1 mouse cellular context compared by ENCODE assay signal in the genomic region with DNA sequence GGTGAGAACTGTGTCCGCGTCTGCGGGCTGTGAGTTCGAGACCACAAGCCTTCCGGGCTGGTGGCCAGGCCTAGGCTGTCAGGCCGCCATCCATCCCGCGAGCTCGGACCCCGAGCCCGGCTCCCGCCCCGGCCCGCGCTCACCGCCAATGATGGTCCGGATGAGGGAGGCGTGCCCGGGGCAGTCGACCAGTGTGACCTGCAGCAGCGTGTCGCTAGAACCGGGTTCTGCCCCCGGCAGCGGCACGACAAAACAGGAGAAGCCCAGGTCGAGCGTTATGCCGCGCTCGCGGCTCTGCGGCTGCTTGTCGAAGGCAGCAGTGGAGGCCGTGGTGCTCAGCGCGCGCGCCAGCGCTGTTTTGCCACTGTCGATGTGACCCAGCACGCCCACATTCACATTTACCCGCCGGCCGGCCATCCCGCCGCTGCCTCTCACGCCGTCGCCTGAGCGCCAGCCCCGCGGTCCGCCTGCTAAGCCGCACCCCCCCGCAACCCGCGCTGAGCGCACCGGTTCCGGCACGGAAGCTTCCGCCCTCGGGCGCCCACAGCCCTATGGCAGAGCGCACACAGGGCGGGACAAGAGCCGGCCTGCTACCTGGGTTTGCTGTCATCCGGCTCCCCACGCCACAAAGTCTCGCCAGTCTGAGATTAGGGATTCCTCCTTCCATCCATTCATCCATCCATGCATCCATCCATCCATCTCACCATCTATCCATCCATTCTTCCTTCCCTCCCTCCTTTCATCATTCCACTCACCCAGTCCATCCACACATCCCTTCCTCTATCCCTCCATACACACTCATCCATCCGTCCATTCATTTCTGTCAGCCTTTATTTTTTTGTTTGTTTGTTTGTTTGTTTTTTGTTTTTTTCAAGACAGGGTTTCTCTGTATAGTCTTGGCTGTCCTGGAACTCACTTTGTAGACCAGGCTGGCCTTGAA.
TF ChIP-seq lines count a peak whose summit lies in the region.

A gene (minus strand): TSS at position 477 of the 940 bp plus-strand sequence.

TF ChIP-seq in CH12.LX, 34 proteins besides CTCF, POLR2A, EP300 and RAD21 (continued from another document):
- TF ChIP-seq NRF1 (IDR thresholded peaks at IDR 0.05; ENCODE audit: low read depth, low read length) (0 out of 2 replicates have a peak, but pooled peaks have one; percentile 39), KAT2A (IDR thresholded peaks at IDR 0.05; ENCODE audit: insufficient replicate concordance, low read length) (peak; percentile 75; the same call in 1 of the 2 replicates), ZNF384 (IDR thresholded peaks at IDR 0.05; ENCODE audit: low read depth, low read length) (no peak), GABPA (IDR thresholded peaks at IDR 0.05; ENCODE audit: insufficient replicate concordance, low read depth, low read length) (no peak; the same call in 1 of the 2 replicates), TBP (conservative IDR thresholded peaks at IDR 0.05; ENCODE audit: low read depth, low read length) (peak; percentile 68; the same call in 1 of the 2 replicates), E2F4 (IDR thresholded peaks at IDR 0.05; ENCODE audit: insufficient replicate concordance, low read depth, low read length) (no peak), JUN (IDR thresholded peaks at IDR 0.05; ENCODE audit: insufficient read depth, low read depth, low read length) (no peak), UBTF (IDR thresholded peaks at IDR 0.05; ENCODE audit: low read depth, low read length) (peak; percentile 68), USF2 (conservative IDR thresholded peaks at IDR 0.05; ENCODE audit: low read depth, low read length) (no peak), SMC3 (IDR thresholded peaks at IDR 0.05; ENCODE audit: low read depth, low read length) (no peak), ZKSCAN1 (IDR thresholded peaks at IDR 0.05; ENCODE audit: borderline replicate concordance, low read depth, low read length) (no peak), JUND (conservative IDR thresholded peaks at IDR 0.05; ENCODE audit: low read depth, low read length) (no peak), MYC (IDR thresholded peaks at IDR 0.05; ENCODE audit: low read depth, low read length) (0 out of 2 replicates have a peak, but pooled peaks have one; percentile 31), RCOR1 (conservative IDR thresholded peaks at IDR 0.05; ENCODE audit: low read depth, low read length) (no peak), ETS1 (conservative IDR thresholded peaks at IDR 0.05; ENCODE audit: low read depth, low read length) (no peak), NELFE (IDR thresholded peaks at IDR 0.05; ENCODE audit: low read depth, low read length) (peak; percentile 79), MXI1 (IDR thresholded peaks at IDR 0.05; ENCODE audit: low read depth, low read length) (peak; percentile 93), BHLHE40 (IDR thresholded peaks at IDR 0.05; ENCODE audit: low read depth, low read length) (peak; percentile 44; the same call in 1 of the 2 replicates), ZC3H11A (IDR thresholded peaks at IDR 0.05; ENCODE audit: low read depth, low read length) (no peak), HCFC1 (IDR thresholded peaks at IDR 0.05; ENCODE audit: low read depth, low read length) (peak; percentile 88), CHD1 (IDR thresholded peaks at IDR 0.05; ENCODE audit: low read depth, low read length) (no peak), ZMIZ1 (IDR thresholded peaks at IDR 0.05; ENCODE audit: low read depth, low read length) (peak; percentile 50; the same call in 1 of the 2 replicates), POLR2AphosphoS2 (IDR thresholded peaks at IDR 0.05; ENCODE audit: low read depth, low read length) (no peak), PAX5 (IDR thresholded peaks at IDR 0.05; ENCODE audit: low read length) (no peak)
